Mouse (Mus musculus) layer of hippocampus, postnatal 36 days (tissue): ENCODE results near the gene Serpinb6d. TPM values are rescaled to one million over a fixed set of nuclear protein-coding genes. Genes with fewer than 3 reads are reported as not detected.

Experiments used
- DNase-seq, 2 experiments: peaks; one replicate each; pipeline ENCODE4 v3.0.0; 2022
- total RNA-seq, 2 experiments: library from RNA; stranded (reverse); gene quantifications; 2 replicates each; pipeline ENCODE4 v1.2.3; 2021

Serpinb6d gene
- total RNA-seq: not detected

GRCm38 (mm10) chr13:33661105-33661504 is at the start of gene Serpinb6d:
TSS of gene Serpinb6d (plus strand) at chr13:33661405.
- DNase-seq: no peak

GRCm38 (mm10) chr13:33622921-33623320 is 38.3 kb upstream of the Serpinb6d start:
- DNase-seq: no peak

- DNase-seq: no peak
Observed at GRCm38 (mm10) chr13:33642540-33642939, 18.7 kb upstream of the Serpinb6d start.

GRCm38 (mm10) chr13:33662550-33662949 is 1.3 kb downstream of the Serpinb6d start:
- DNase-seq: no peak

- DNase-seq: no peak
Observed at GRCm38 (mm10) chr13:33720296-33720695, 59.1 kb downstream of the Serpinb6d start.

Other genes starting within 250 kb of the Serpinb6d start
- gene Serpinb9g, start 176.6 kb upstream of the Serpinb6d start, total RNA-seq: not detected
- not detected for gene Serpinb6e, start 182.0 kb downstream of the Serpinb6d start, total RNA-seq
- under 1 TPM in 1 of 2 experiments, not detected in 1; 0.86 TPM for gene Serpinb6c, start 244.3 kb downstream of the Serpinb6d start, total RNA-seq